Mouse (Mus musculus) C2C12 (cell line): ENCODE measurements at regions not wholly inside any gene's neighbourhood (a gene's known extent, or its start where the extent isn't known, plus 50 kb on each side); places are given as distances from the start of the nearest gene placed in this dataset.

Source experiments
- H3K27me3 ChIP-seq: one replicate; pipeline ENCODE4 v1.6.1; 2011; ENCODE audit not compliant: control insufficient read depth, insufficient read depth, insufficient read length
- H3K36me3 ChIP-seq: one replicate; pipeline ENCODE4 v1.6.1; 2011; ENCODE audit not compliant: control insufficient read depth, insufficient read depth
- H3K4me3 ChIP-seq: one replicate; pipeline ENCODE4 v1.5.1; 2011; ENCODE audit warnings: mild to moderate bottlenecking, control low read depth; ENCODE audit not compliant: poor library complexity, insufficient read depth, severe bottlenecking
- H3K79me2 ChIP-seq: one replicate; pipeline ENCODE4 v1.6.1; 2011; ENCODE audit not compliant: control insufficient read depth, insufficient read depth
- H3K79me3 ChIP-seq: one replicate; pipeline ENCODE4 v1.6.1; 2011; ENCODE audit warnings: low read depth, control low read depth
- H3ac ChIP-seq: one replicate; pipeline ENCODE3; 2011; ENCODE audit warnings: low read depth; ENCODE audit not compliant: control insufficient read depth, insufficient read length
- CEBPB ChIP-seq: IDR thresholded peaks from one replicate; pipeline ENCODE4 v1.6.1; 2011; ENCODE audit warnings: low read depth, mild to moderate bottlenecking, control low read depth, moderate library complexity
- CTCF ChIP-seq: IDR thresholded peaks from one replicate; pipeline ENCODE4 v1.5.1; 2011; ENCODE audit not compliant: control insufficient read depth, insufficient read depth, insufficient read length
- FOSL1 ChIP-seq: IDR thresholded peaks from one replicate; pipeline ENCODE4 v1.8.0; 2011; ENCODE audit warnings: mild to moderate bottlenecking, low read length; ENCODE audit not compliant: poor library complexity, insufficient read depth, severe bottlenecking
- MAX ChIP-seq: IDR thresholded peaks from one replicate; pipeline ENCODE4 v1.6.1; 2011; ENCODE audit warnings: mild to moderate bottlenecking, control low read depth
- MYOD1 ChIP-seq: IDR thresholded peaks from one replicate; pipeline ENCODE4 v1.6.1; 2011; ENCODE audit warnings: low read depth; ENCODE audit not compliant: control insufficient read depth, insufficient read length
- MYOG ChIP-seq: IDR thresholded peaks from one replicate; pipeline ENCODE4 v1.6.1; 2011; ENCODE audit not compliant: control insufficient read depth, insufficient read length; ENCODE audit errors: extremely low read depth
- USF1 ChIP-seq: IDR thresholded peaks from one replicate; pipeline ENCODE4 v1.6.1; 2011; ENCODE audit warnings: low read depth, mild to moderate bottlenecking, control low read depth, moderate library complexity

DNA sequence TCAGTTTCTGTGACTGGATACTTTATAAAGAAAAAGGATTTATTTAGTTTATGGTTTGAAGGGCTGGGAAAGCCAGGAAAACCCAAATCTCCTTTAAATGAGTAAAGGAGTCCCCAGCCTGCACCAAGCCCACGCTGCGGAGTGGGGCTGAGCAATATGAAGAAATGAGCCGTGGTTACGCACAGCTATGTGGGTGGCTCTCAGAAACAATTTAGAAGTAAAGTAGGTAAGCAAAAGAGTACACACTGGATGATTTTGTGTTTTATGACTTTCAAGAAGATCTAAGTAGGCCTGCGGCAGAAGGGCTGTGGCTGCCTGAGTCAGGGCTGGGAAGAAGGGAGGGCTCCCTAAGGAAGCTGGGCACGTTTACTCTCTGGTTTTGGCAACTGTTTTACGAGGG lies 82.6 kb upstream of the Gjb5 start:
- Histone ChIP-seq H3K27me3 (no peaks in the 10 kb centered on the region), H3K79me2 (no peaks in the 10 kb centered on the region), H3ac (no peak overlapping the region), H3K4me3 (no peak overlapping the region), H3K79me3 (no peaks in the 10 kb centered on the region), H3K36me3 (no peaks in the 10 kb centered on the region)
- TF ChIP-seq MYOG (no peak), CTCF (no peak), FOSL1 (no peak), MYOD1 (no peak), CEBPB (no peak), MAX (no peak), USF1 (no peak)

DNA sequence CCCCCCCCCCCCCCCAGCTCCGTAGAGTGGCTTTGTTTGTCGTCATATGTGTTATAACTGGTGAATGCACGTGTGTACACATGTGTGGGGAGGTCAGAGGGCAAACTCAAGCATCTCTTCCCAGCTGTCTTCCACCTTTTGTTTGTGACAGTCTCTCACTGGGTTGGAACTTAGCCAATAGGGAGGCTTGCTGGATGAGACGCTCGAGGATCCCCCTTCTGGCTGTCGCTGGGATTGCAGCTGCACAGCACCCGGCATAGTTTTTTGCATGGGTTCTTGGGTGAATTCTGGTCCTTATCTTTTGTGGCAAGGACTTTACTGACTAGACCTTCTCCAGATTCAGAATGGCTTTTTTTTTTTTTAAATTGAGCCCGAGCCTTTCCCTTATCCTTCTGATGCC lies 77.1 kb upstream of the Gjb5 start:
- H3K79me2 ChIP-seq, result no peaks in the 10 kb centered on the region
- no peaks in the 10 kb centered on the region for H3K27me3 ChIP-seq
- no peak overlapping the region for H3K4me3 ChIP-seq

DNA sequence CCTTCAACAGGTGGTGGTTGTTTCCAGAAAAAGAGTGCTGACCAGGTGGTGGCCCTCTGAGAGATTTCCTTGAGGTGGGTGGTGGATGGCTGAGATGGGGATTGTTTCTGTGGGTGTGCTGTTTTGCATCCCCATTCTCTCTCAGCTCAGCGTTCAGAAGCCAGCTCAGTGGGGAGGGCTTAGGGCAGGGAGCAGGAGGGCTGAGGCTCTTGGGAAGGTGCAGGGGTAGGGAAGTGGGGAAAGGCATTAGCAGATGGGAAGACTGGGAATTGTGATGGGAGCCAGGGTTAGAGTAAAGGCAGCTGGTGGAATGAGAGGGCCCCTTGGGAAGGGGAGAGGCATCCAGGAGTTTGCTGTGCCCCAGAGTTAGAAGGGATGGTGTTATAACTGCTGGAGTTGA lies 72.3 kb upstream of the Gjb5 start:
- no peaks in the 10 kb centered on the region for H3K27me3 ChIP-seq
- H3K79me3 ChIP-seq, result no peaks in the 10 kb centered on the region
- H3K36me3 ChIP-seq, result no peaks in the 10 kb centered on the region
- H3K79me2 ChIP-seq, result no peaks in the 10 kb centered on the region
- H3ac ChIP-seq, result no peak overlapping the region
- TF ChIP-seq MAX (no peak), FOSL1 (no peak), USF1 (no peak), CEBPB (no peak), MYOG (no peak)
- no peak overlapping the region for H3K4me3 ChIP-seq

More for the DNA sequence above, 77.1 kb upstream of the Gjb5 start:
- Histone ChIP-seq H3K79me3 (no peaks in the 10 kb centered on the region), H3K36me3 (no peaks in the 10 kb centered on the region), H3ac (no peak overlapping the region)
- no peak for TF ChIP-seq FOSL1
- no peak for TF ChIP-seq MYOG
- TF ChIP-seq MAX, result no peak
- TF ChIP-seq MYOD1, result no peak
- no peak for TF ChIP-seq CTCF
- TF ChIP-seq CEBPB, result no peak
- no peak for TF ChIP-seq USF1

GRCm38 (mm10) chr4:127429748-127430147 lies 71.8 kb upstream of the Gjb5 start:
- no peak for TF ChIP-seq CTCF
- no peak for TF ChIP-seq CEBPB
- no peak for TF ChIP-seq USF1
- no peak for TF ChIP-seq MYOD1
- TF ChIP-seq MYOG, result no peak
- TF ChIP-seq MAX, result no peak
- no peak for TF ChIP-seq FOSL1
- Histone ChIP-seq H3K79me2 (no peaks in the 10 kb centered on the region), H3K27me3 (no peaks in the 10 kb centered on the region), H3K4me3 (no peak overlapping the region), H3K36me3 (no peaks in the 10 kb centered on the region), H3ac (no peak overlapping the region), H3K79me3 (no peaks in the 10 kb centered on the region)

DNA sequence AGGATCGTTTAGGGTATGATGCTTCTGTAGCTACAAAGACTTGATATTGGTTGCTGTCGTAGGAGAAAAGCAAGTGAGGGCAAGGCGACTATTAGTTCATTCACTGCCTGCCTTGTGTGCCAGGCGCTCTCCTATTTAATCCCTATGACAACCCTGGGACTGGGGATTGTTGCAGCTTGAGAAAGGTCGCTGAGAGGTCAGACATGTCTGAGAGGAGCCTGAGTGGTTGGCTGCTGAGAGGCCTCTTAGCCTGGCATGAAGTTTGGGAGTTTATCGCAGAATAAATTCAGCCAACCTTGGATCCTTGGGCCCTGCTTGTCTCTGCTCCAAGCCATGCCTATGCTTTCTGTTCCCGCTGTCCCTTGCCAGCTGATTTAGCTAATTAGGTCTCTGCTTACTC lies 65.9 kb upstream of the Gjb5 start:
- Histone ChIP-seq H3K27me3 (no peaks in the 10 kb centered on the region), H3K79me3 (no peaks in the 10 kb centered on the region), H3K79me2 (no peaks in the 10 kb centered on the region), H3K36me3 (no peaks in the 10 kb centered on the region), H3ac (no peak overlapping the region), H3K4me3 (no peak overlapping the region)
- TF ChIP-seq CTCF (no peak), FOSL1 (no peak), MYOG (no peak), USF1 (no peak), MYOD1 (no peak), MAX (no peak), CEBPB (no peak)

GRCm38 (mm10) chr4:127421927-127422450 lies 64.0 kb upstream of the Gjb5 start:
- Histone ChIP-seq H3K79me2 (no peaks in the 10 kb centered on the region), H3K27me3 (no peaks in the 10 kb centered on the region), H3K79me3 (no peaks in the 10 kb centered on the region), H3K36me3 (no peaks in the 10 kb centered on the region), H3K4me3 (no peak overlapping the region), H3ac (no peak overlapping the region)
- no peak for TF ChIP-seq CEBPB
- TF ChIP-seq MYOD1, result no peak
- no peak for TF ChIP-seq FOSL1
- no peak for TF ChIP-seq CTCF
- no peak for TF ChIP-seq MYOG
- TF ChIP-seq USF1, result no peak
- TF ChIP-seq MAX, result no peak
